19 mouse cellular contexts compared by ENCODE assay signal in the genomic region with DNA sequence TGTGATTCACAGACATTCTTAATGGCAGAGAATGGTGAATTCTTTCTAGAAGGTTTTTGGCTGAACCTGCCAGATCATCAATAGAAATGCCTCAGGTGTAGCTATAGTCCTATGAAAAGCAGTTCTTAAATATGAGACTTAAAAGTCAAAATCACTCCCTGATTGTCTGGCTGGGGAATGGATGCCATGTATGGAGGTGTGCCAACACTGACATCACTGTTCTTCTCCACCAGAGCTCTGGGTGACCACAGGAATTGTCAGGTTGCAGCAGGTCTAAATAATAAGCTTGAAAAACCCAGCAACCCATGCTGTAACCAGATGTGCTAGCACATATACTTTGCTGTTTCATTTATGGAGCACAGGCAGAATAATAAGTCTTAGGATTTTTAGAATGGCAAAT.
DNase-seq lines count a peak whose midpoint lies in the region; TF ChIP-seq lines count a peak whose summit lies in the region.
"Had no signal": no experiment of that assay in that cellular context is flagged by ENCODE, and none has a peak within 500 bp of the region (broad histone marks: within the 10 kb centered on the region; RNA-seq: fewer than 3 reads in every experiment).

No protein-coding gene starts in this region.

- peak overlapping the region; percentile 47 for H3K27ac ChIP-seq in layer of hippocampus, adult 2 months
- H3K27ac ChIP-seq: heart, embryonic 10.5 days; kidney, embryonic 15.5 days; liver, embryonic 12.5 days; macrophage; stomach, embryonic 15.5 days had no signal

- no peak for TF ChIP-seq CTCF in layer of hippocampus, adult 2 months (conservative IDR thresholded peaks at IDR 0.05)

- H3K4me3 ChIP-seq in layer of hippocampus, adult 2 months: no peak overlapping the region
- H3K4me3 ChIP-seq: heart, embryonic 10.5 days; kidney, embryonic 15.5 days; liver, embryonic 12.5 days; stomach, embryonic 15.5 days had no signal

- DNase-seq in cerebellum, adult 8-10 months: peak; percentile 24
- no peak for DNase-seq in cerebellum, adult 11 months
- no peak for DNase-seq in layer of hippocampus, adult 2 months (ENCODE audit: low spot score in 2 of 2)
- DNase-seq in layer of hippocampus, adult 9-10 months (ENCODE audit: low spot score): no peak
- DNase-seq in NIH3T3 (ENCODE audit: low read depth): peak; percentile 82
- peak; percentile 16 for DNase-seq in fibroblast of lung, adult 2 months (ENCODE audit: low read depth)
- DNase-seq in embryo, embryonic 11 days: no peak
- DNase-seq: adrenal gland, postnatal 10 days; gastrocnemius, postnatal 25 days; heart, postnatal 10 days; lung, embryonic 14.5 days; midbrain, embryonic 14.5 days; right cerebral cortex, adult 18-20 months; thymus, adult 2 months had no signal

Comparison
In these comparisons a context has a peak if more than half of its experiments do, and no peak if none do; other contexts are left out.
1. DNase-seq: peak in cerebellum, adult 8-10 months (single experiment), NIH3T3 (single experiment) and fibroblast of lung, adult 2 months (single experiment); none in cerebellum, adult 11 months (single experiment), layer of hippocampus, adult 2 months (0 of 2), layer of hippocampus, adult 9-10 months (single experiment) and embryo, embryonic 11 days (single experiment).